Mouse (Mus musculus): ENCODE results near the gene Osbpl9. TPM values are rescaled to one million over a fixed set of nuclear protein-coding genes. Genes with fewer than 3 reads are reported as not detected.

Osbpl9 gene
- 27.2 and 28.6 TPM in 2 replicates for polyA plus RNA-seq (2015; fragmentation: Nextera tagmentation; extraction: Ambion mirVana)

- WGBS (ENCODE audit: insufficient replicate concordance), result under 1% methylated on average over 59 of the region's 59 CpGs
- H3K36me3 ChIP-seq (ENCODE audit: control insufficient read depth, insufficient read depth), result no peaks in the 10 kb centered on the region
- H3K27me3 ChIP-seq (ENCODE audit: control insufficient read depth, insufficient read depth, low read depth, low read length), result no peaks in the 10 kb centered on the region
- H3K9me3 ChIP-seq (replicated peaks; ENCODE audit: control insufficient read depth, low read length), result no peaks in the 10 kb centered on the region
- H3K27ac ChIP-seq (ENCODE audit: low read length), result peak within 1 kb of the TSS; percentile 83
- peak within 1 kb of the TSS; percentile 83 for H3K9ac ChIP-seq (ENCODE audit: low read depth, low read length)
- peak; percentile 96 for ATAC-seq (ENCODE audit: low read depth)
- peak within 1 kb of the TSS; percentile 94 for H3K4me2 ChIP-seq (ENCODE audit: low read depth, low read length)
- peak within 1 kb of the TSS; percentile 88 for H3K4me3 ChIP-seq (ENCODE audit: low read depth, low read length)
- H3K4me1 ChIP-seq (ENCODE audit: control insufficient read depth, low read depth, low read length), result peaks cover 14% of the 10 kb centered on the region
Observed at GRCm38 (mm10) chr4:109201582-109202424, at the start of gene Osbpl9. Gene Osbpl9, minus strand, starts transcription at chr4:109202272.

GRCm38 (mm10) chr4:109251605-109252004, 49.5 kb upstream of the Osbpl9 start:
- no peak overlapping the region for H3K27ac ChIP-seq (ENCODE audit: low read length)
- WGBS (ENCODE audit: insufficient replicate concordance), result 23% methylated on average over 3 of the region's 3 CpGs
- H3K4me1 ChIP-seq (ENCODE audit: control insufficient read depth, low read depth, low read length), result peaks cover 26% of the 10 kb centered on the region
- H3K9ac ChIP-seq (ENCODE audit: low read depth, low read length), result no peak overlapping the region
- ATAC-seq (ENCODE audit: low read depth), result no peak
- no peak overlapping the region for H3K4me2 ChIP-seq (ENCODE audit: low read depth, low read length)
- no peak overlapping the region for H3K4me3 ChIP-seq (ENCODE audit: low read depth, low read length)
- H3K36me3 ChIP-seq (ENCODE audit: control insufficient read depth, insufficient read depth), result no peaks in the 10 kb centered on the region
- no peaks in the 10 kb centered on the region for H3K9me3 ChIP-seq (replicated peaks; ENCODE audit: control insufficient read depth, low read length)
- H3K27me3 ChIP-seq (ENCODE audit: control insufficient read depth, insufficient read depth, low read depth, low read length), result no peaks in the 10 kb centered on the region

GRCm38 (mm10) chr4:109245016-109245620, 43.0 kb upstream of the Osbpl9 start:
- WGBS (ENCODE audit: insufficient replicate concordance), result 57% methylated on average over 6 of the region's 6 CpGs
- no peak overlapping the region for H3K27ac ChIP-seq (ENCODE audit: low read length)
- H3K9ac ChIP-seq (ENCODE audit: low read depth, low read length), result no peak overlapping the region
- no peak overlapping the region for H3K4me2 ChIP-seq (ENCODE audit: low read depth, low read length)
- no peak for ATAC-seq (ENCODE audit: low read depth)
- H3K27me3 ChIP-seq (ENCODE audit: control insufficient read depth, insufficient read depth, low read depth, low read length), result no peaks in the 10 kb centered on the region
- H3K36me3 ChIP-seq (ENCODE audit: control insufficient read depth, insufficient read depth), result no peaks in the 10 kb centered on the region
- no peaks in the 10 kb centered on the region for H3K9me3 ChIP-seq (replicated peaks; ENCODE audit: control insufficient read depth, low read length)
- H3K4me1 ChIP-seq (ENCODE audit: control insufficient read depth, low read depth, low read length), result no peaks in the 10 kb centered on the region
- H3K4me3 ChIP-seq (ENCODE audit: low read depth, low read length), result no peak overlapping the region

- Histone ChIP-seq H3K4me3 (ENCODE audit: low read depth, low read length) (no peak overlapping the region), H3K9me3 (replicated peaks; ENCODE audit: control insufficient read depth, low read length) (no peaks in the 10 kb centered on the region), H3K4me1 (ENCODE audit: control insufficient read depth, low read depth, low read length) (no peaks in the 10 kb centered on the region), H3K27me3 (ENCODE audit: control insufficient read depth, insufficient read depth, low read depth, low read length) (no peaks in the 10 kb centered on the region), H3K4me2 (ENCODE audit: low read depth, low read length) (no peak overlapping the region), H3K9ac (ENCODE audit: low read depth, low read length) (no peak overlapping the region), H3K27ac (ENCODE audit: low read length) (no peak overlapping the region), H3K36me3 (ENCODE audit: control insufficient read depth, insufficient read depth) (no peaks in the 10 kb centered on the region)
- WGBS (ENCODE audit: insufficient replicate concordance), result 65% methylated on average over 7 of the region's 7 CpGs
- no peak for ATAC-seq (ENCODE audit: low read depth)
Observed at GRCm38 (mm10) chr4:109244506-109244905, 42.4 kb upstream of the Osbpl9 start.

GRCm38 (mm10) chr4:109241934-109242333, 39.9 kb upstream of the Osbpl9 start:
- WGBS (ENCODE audit: insufficient replicate concordance), result 67% methylated on average over 4 of the region's 4 CpGs
- Histone ChIP-seq H3K4me2 (ENCODE audit: low read depth, low read length) (no peak overlapping the region), H3K9ac (ENCODE audit: low read depth, low read length) (no peak overlapping the region), H3K36me3 (ENCODE audit: control insufficient read depth, insufficient read depth) (no peaks in the 10 kb centered on the region), H3K27ac (ENCODE audit: low read length) (no peak overlapping the region), H3K9me3 (replicated peaks; ENCODE audit: control insufficient read depth, low read length) (no peaks in the 10 kb centered on the region), H3K4me3 (ENCODE audit: low read depth, low read length) (no peak overlapping the region), H3K27me3 (ENCODE audit: control insufficient read depth, insufficient read depth, low read depth, low read length) (no peaks in the 10 kb centered on the region), H3K4me1 (ENCODE audit: control insufficient read depth, low read depth, low read length) (no peaks in the 10 kb centered on the region)
- no peak for ATAC-seq (ENCODE audit: low read depth)

GRCm38 (mm10) chr4:109241221-109241620, 39.1 kb upstream of the Osbpl9 start:
- no peaks in the 10 kb centered on the region for H3K36me3 ChIP-seq (ENCODE audit: control insufficient read depth, insufficient read depth)
- H3K9me3 ChIP-seq (replicated peaks; ENCODE audit: control insufficient read depth, low read length), result no peaks in the 10 kb centered on the region
- no peak overlapping the region for H3K4me2 ChIP-seq (ENCODE audit: low read depth, low read length)
- no peak overlapping the region for H3K27ac ChIP-seq (ENCODE audit: low read length)
- no peaks in the 10 kb centered on the region for H3K27me3 ChIP-seq (ENCODE audit: control insufficient read depth, insufficient read depth, low read depth, low read length)
- no peak overlapping the region for H3K4me3 ChIP-seq (ENCODE audit: low read depth, low read length)
- H3K4me1 ChIP-seq (ENCODE audit: control insufficient read depth, low read depth, low read length), result no peaks in the 10 kb centered on the region
- no peak overlapping the region for H3K9ac ChIP-seq (ENCODE audit: low read depth, low read length)
- no peak for ATAC-seq (ENCODE audit: low read depth)

GRCm38 (mm10) chr4:109238428-109239268, 36.6 kb upstream of the Osbpl9 start:
- H3K9ac ChIP-seq (ENCODE audit: low read depth, low read length), result no peak overlapping the region
- H3K27me3 ChIP-seq (ENCODE audit: control insufficient read depth, insufficient read depth, low read depth, low read length), result no peaks in the 10 kb centered on the region
- 78% methylated on average over 24 of the region's 24 CpGs for WGBS (ENCODE audit: insufficient replicate concordance)
- no peaks in the 10 kb centered on the region for H3K36me3 ChIP-seq (ENCODE audit: control insufficient read depth, insufficient read depth)
- H3K4me2 ChIP-seq (ENCODE audit: low read depth, low read length), result no peak overlapping the region
- no peak overlapping the region for H3K4me3 ChIP-seq (ENCODE audit: low read depth, low read length)
- no peak overlapping the region for H3K27ac ChIP-seq (ENCODE audit: low read length)
- ATAC-seq (ENCODE audit: low read depth), result no peak
- no peaks in the 10 kb centered on the region for H3K9me3 ChIP-seq (replicated peaks; ENCODE audit: control insufficient read depth, low read length)
- no peaks in the 10 kb centered on the region for H3K4me1 ChIP-seq (ENCODE audit: control insufficient read depth, low read depth, low read length)

GRCm38 (mm10) chr4:109236186-109236879, 34.3 kb upstream of the Osbpl9 start:
- Histone ChIP-seq H3K36me3 (ENCODE audit: control insufficient read depth, insufficient read depth) (no peaks in the 10 kb centered on the region), H3K9ac (ENCODE audit: low read depth, low read length) (no peak overlapping the region), H3K4me1 (ENCODE audit: control insufficient read depth, low read depth, low read length) (no peaks in the 10 kb centered on the region), H3K4me3 (ENCODE audit: low read depth, low read length) (no peak overlapping the region), H3K4me2 (ENCODE audit: low read depth, low read length) (no peak overlapping the region), H3K27ac (ENCODE audit: low read length) (no peak overlapping the region), H3K9me3 (replicated peaks; ENCODE audit: control insufficient read depth, low read length) (no peaks in the 10 kb centered on the region), H3K27me3 (ENCODE audit: control insufficient read depth, insufficient read depth, low read depth, low read length) (no peaks in the 10 kb centered on the region)
- ATAC-seq (ENCODE audit: low read depth), result no peak
- 66% methylated on average over 7 of the region's 7 CpGs for WGBS (ENCODE audit: insufficient replicate concordance)

All from liver, embryonic 16.5 days (tissue).